Mouse (Mus musculus): ENCODE measurements at regions not wholly inside any gene's neighbourhood (a gene's known extent, or its start where the extent isn't known, plus 50 kb on each side); places are given as distances from the start of the nearest gene placed in this dataset.
"Not testable (repeated sequence)": the region's sequence is repeated elsewhere in the genome, so short reads cannot be mapped to it uniquely, and the experiment has no call there.

- no peak for DNase-seq (ENCODE audit: low spot score in 2 of 2)
- intact Hi-C loops (cut with DNase I): loop anchor here (10.0 kb wide), 1 partner anchor 495 kb away; no protein-coding TSS in a partner anchor
Measured at GRCm38 (mm10) chr1:105900158-105900557, 90.0 kb upstream of the Zcchc2 start.

GRCm38 (mm10) chr1:105900920-105901319, 89.3 kb upstream of the Zcchc2 start:
- intact Hi-C loops (cut with DNase I): loop anchor here (10.0 kb wide), 1 partner anchor 494 kb away; no protein-coding TSS in a partner anchor
- DNase-seq (ENCODE audit: low spot score in 2 of 2): no peak

- no peak for DNase-seq (ENCODE audit: low spot score in 2 of 2)
Measured at GRCm38 (mm10) chr1:105903286-105904115, 86.7 kb upstream of the Zcchc2 start.

GRCm38 (mm10) chr1:105904737-105905136, 85.5 kb upstream of the Zcchc2 start:
- DNase-seq (ENCODE audit: low spot score in 2 of 2): no peak
- intact Hi-C loops (cut with DNase I): loop anchor here (5.0 to 10.0 kb wide), 2 partner anchors 43 to 490 kb away; no protein-coding TSS in a partner anchor

More at GRCm38 (mm10) chr1:105903286-105904115, 86.7 kb upstream of the Zcchc2 start:
- intact Hi-C loops (cut with DNase I): loop anchor here (10.0 kb wide), 1 partner anchor 491 kb away; no protein-coding TSS in a partner anchor

- DNase-seq (ENCODE audit: low spot score in 2 of 2): no peak
- intact Hi-C loops (cut with DNase I): loop anchor here (5.0 to 10.0 kb wide), 2 partner anchors 41 to 489 kb away; no protein-coding TSS in a partner anchor
Measured at GRCm38 (mm10) chr1:105905785-105906426, 84.3 kb upstream of the Zcchc2 start.

- intact Hi-C loops (cut with DNase I): loop anchor here (5.0 to 10.0 kb wide), 2 partner anchors 41 to 488 kb away; no protein-coding TSS in a partner anchor
- DNase-seq (ENCODE audit: low spot score in 2 of 2): peak in 1 of 2 experiments; percentile 47
Measured at GRCm38 (mm10) chr1:105906427-105906798, 83.8 kb upstream of the Zcchc2 start.

- intact Hi-C loops (cut with DNase I): loop anchor here (5.0 to 10.0 kb wide), 2 partner anchors 39 to 487 kb away; no protein-coding TSS in a partner anchor
- DNase-seq (ENCODE audit: low spot score in 2 of 2): peak; percentile 23 to 76
Measured at GRCm38 (mm10) chr1:105908029-105908876, 82.0 kb upstream of the Zcchc2 start.

- no peak for DNase-seq (ENCODE audit: low spot score in 2 of 2)
- intact Hi-C loops (cut with DNase I): loop anchor here (5.0 to 10.0 kb wide), 2 partner anchors 38 to 486 kb away; no protein-coding TSS in a partner anchor
Measured at GRCm38 (mm10) chr1:105909121-105909520, 81.1 kb upstream of the Zcchc2 start.

- DNase-seq (ENCODE audit: low spot score in 2 of 2): no peak
- intact Hi-C loops (cut with DNase I): no loop called here
Measured at GRCm38 (mm10) chr1:105911714-105912113, 78.5 kb upstream of the Zcchc2 start.

- no peak for DNase-seq (ENCODE audit: low spot score in 2 of 2)
- intact Hi-C loops (cut with DNase I): no loop called here
Measured at GRCm38 (mm10) chr1:105921842-105922241, 68.4 kb upstream of the Zcchc2 start.

- intact Hi-C loops (cut with DNase I): no loop called here
- DNase-seq (ENCODE audit: low spot score in 2 of 2): no peak
Measured at GRCm38 (mm10) chr1:105922586-105922985, 67.6 kb upstream of the Zcchc2 start.

GRCm38 (mm10) chr1:105923001-105923400, 67.2 kb upstream of the Zcchc2 start:
- DNase-seq (ENCODE audit: low spot score in 2 of 2): no peak
- intact Hi-C loops (cut with DNase I): no loop called here

GRCm38 (mm10) chr1:105925617-105926370, 64.4 kb upstream of the Zcchc2 start:
- intact Hi-C loops (cut with DNase I): no loop called here

GRCm38 (mm10) chr1:105926871-105927270, 63.3 kb upstream of the Zcchc2 start:
- no peak for DNase-seq (ENCODE audit: low spot score in 2 of 2)
- intact Hi-C loops (cut with DNase I): no loop called here

More at GRCm38 (mm10) chr1:105925617-105926370, 64.4 kb upstream of the Zcchc2 start:
- DNase-seq (ENCODE audit: low spot score in 2 of 2): no peak

- intact Hi-C loops (cut with DNase I): no loop called here
- no peak for DNase-seq (ENCODE audit: low spot score in 2 of 2)
Measured at GRCm38 (mm10) chr1:105930841-105931240, 59.4 kb upstream of the Zcchc2 start.

GRCm38 (mm10) chr1:105934171-105934570, 56.0 kb upstream of the Zcchc2 start:
- DNase-seq (ENCODE audit: low spot score in 2 of 2); intact Hi-C loops (cut with DNase I): not testable (repeated sequence)

Data from left cerebral cortex, postnatal 25 days (tissue).